Mouse (Mus musculus): ENCODE results near the gene Mtg1.
"Not testable (repeated sequence)": the region's sequence is repeated elsewhere in the genome, so short reads cannot be mapped to it uniquely, and the experiment has no call there.

Gene Mtg1

GRCm38 (mm10) chr7:140132184-140132583 lies 5.2 kb upstream of the Mtg1 start:
- not testable (repeated sequence) for DNase-seq

- not testable (repeated sequence) for DNase-seq
Observed at GRCm38 (mm10) chr7:140134033-140134432, 3.3 kb upstream of the Mtg1 start.

- no peak for DNase-seq
Observed at GRCm38 (mm10) chr7:140135106-140135770, 2.1 kb upstream of the Mtg1 start.

- DNase-seq, result no peak
Observed at GRCm38 (mm10) chr7:140138021-140138310, 602 bp downstream of the Mtg1 start.

GRCm38 (mm10) chr7:140141350-140141749 lies 4.0 kb downstream of the Mtg1 start:
- DNase-seq, result peak; percentile 85

GRCm38 (mm10) chr7:140144550-140144949 lies 7.2 kb downstream of the Mtg1 start:
- DNase-seq, result no peak

GRCm38 (mm10) chr7:140153383-140153782 lies 16.0 kb downstream of the Mtg1 start:
- peak; percentile 39 for DNase-seq

- no peak for DNase-seq
Observed at GRCm38 (mm10) chr7:140153829-140154217, 16.5 kb downstream of the Mtg1 start.

GRCm38 (mm10) chr7:140154218-140154927 lies 17.0 kb downstream of the Mtg1 start, which contains the start of gene Sprn:
TSS of gene Sprn (minus strand) at chr7:140154877.
- DNase-seq, result no peak

- DNase-seq, result no peak
Observed at GRCm38 (mm10) chr7:140160363-140160762, 23.0 kb downstream of the Mtg1 start.

GRCm38 (mm10) chr7:140164664-140165063 lies 27.3 kb downstream of the Mtg1 start, which contains the start of gene Olfr522:
TSS of gene Olfr522 (minus strand) at chr7:140164764.
- DNase-seq, result no peak

- no peak for DNase-seq
Observed at GRCm38 (mm10) chr7:140167950-140168349, 30.6 kb downstream of the Mtg1 start.

- no peak for DNase-seq
Observed at GRCm38 (mm10) chr7:140169386-140169785, 32.0 kb downstream of the Mtg1 start.

GRCm38 (mm10) chr7:140170863-140171262 lies 33.5 kb downstream of the Mtg1 start:
- DNase-seq, result no peak

- no peak for DNase-seq
Observed at GRCm38 (mm10) chr7:140172936-140173335, 35.6 kb downstream of the Mtg1 start, which contains the start of gene Olfr523. TSS of gene Olfr523 (plus strand) at chr7:140173217.

GRCm38 (mm10) chr7:140179176-140179575 lies 41.8 kb downstream of the Mtg1 start:
- DNase-seq, result no peak

- DNase-seq, result no peak
Observed at GRCm38 (mm10) chr7:140180692-140181091, 43.3 kb downstream of the Mtg1 start.

- DNase-seq, result no peak
Observed at GRCm38 (mm10) chr7:140184206-140184605, 46.8 kb downstream of the Mtg1 start.

- DNase-seq, result no peak
Observed at GRCm38 (mm10) chr7:140186646-140187620, 49.6 kb downstream of the Mtg1 start.

- no peak for DNase-seq
Observed at GRCm38 (mm10) chr7:140187721-140188390, 50.5 kb downstream of the Mtg1 start.

GRCm38 (mm10) chr7:140188391-140189328 lies 51.3 kb downstream of the Mtg1 start:
- no peak for DNase-seq
